In the genomic region with DNA sequence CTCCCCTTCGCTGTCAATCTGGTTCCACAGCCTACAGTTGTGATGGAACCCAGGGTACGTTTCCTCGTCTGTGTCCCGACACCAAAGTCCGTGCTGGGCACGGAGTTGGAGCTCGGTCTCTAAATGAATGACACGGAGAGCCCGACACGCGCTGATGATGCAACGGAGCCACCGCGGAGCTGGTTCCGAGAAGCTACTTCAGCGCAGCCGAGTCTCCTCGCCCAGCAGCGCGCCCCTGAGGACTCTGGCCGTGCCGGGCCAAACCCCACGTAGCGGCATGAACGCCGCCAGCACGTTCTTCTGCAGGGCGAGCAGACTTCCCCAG, we compare ENCODE assay signal across 8 mouse cellular contexts. TPM values are rescaled to one million over a fixed set of nuclear protein-coding genes. Genes with fewer than 3 reads are reported as not detected.
A peak's percentile ranks its signal among the peaks of the same experiment; 100 is the strongest.
DNase-seq lines count a peak whose midpoint lies in the region; ATAC-seq and TF ChIP-seq lines count a peak whose summit lies in the region.

No protein-coding gene starts in this region.

- peaks cover 13% of the 10 kb centered on the region for H3K4me1 ChIP-seq in kidney, embryonic 15.5 days
- H3K4me1 ChIP-seq in cortical plate, adult 2 months (ENCODE audit: control insufficient read depth, insufficient read depth, low read length): no peaks in the 10 kb centered on the region; the same call in 1 of the 2 replicates
- H3K4me1 ChIP-seq in hindbrain, postnatal 0 days (ENCODE audit: insufficient read depth, low read length): peaks cover 4% of the 10 kb centered on the region
- peaks cover 24% of the 10 kb centered on the region for H3K4me1 ChIP-seq in midbrain, embryonic 15.5 days

- no peaks in the 10 kb centered on the region for H3K9me3 ChIP-seq in kidney, embryonic 15.5 days (replicated peaks)
- no peaks in the 10 kb centered on the region for H3K9me3 ChIP-seq in hindbrain, postnatal 0 days (ENCODE audit: low read length)
- no peaks in the 10 kb centered on the region for H3K9me3 ChIP-seq in midbrain, embryonic 15.5 days

- peak overlapping the region; percentile 92 for H3K4me3 ChIP-seq in kidney, embryonic 15.5 days (replicated peaks)
- H3K4me3 ChIP-seq in cortical plate, adult 2 months (ENCODE audit: insufficient read depth, low read length): peak overlapping the region; percentile 76
- H3K4me3 ChIP-seq in hindbrain, postnatal 0 days (ENCODE audit: low read length): peak overlapping the region; percentile 98
- H3K4me3 ChIP-seq in midbrain, embryonic 15.5 days: peak overlapping the region; percentile 82

- peak overlapping the region; percentile 80 for H3K27ac ChIP-seq in kidney, embryonic 15.5 days
- peak overlapping the region; percentile 73; the same call in 1 of the 2 replicates for H3K27ac ChIP-seq in cortical plate, adult 2 months (ENCODE audit: insufficient read depth, low read length)
- peak overlapping the region; percentile 85 for H3K27ac ChIP-seq in hindbrain, postnatal 0 days
- H3K27ac ChIP-seq in midbrain, embryonic 15.5 days: peak overlapping the region; percentile 81

- H3K9ac ChIP-seq in kidney, embryonic 15.5 days: peak overlapping the region; percentile 89
- H3K9ac ChIP-seq in hindbrain, postnatal 0 days (replicated peaks; ENCODE audit: low read length): peak overlapping the region; percentile 84
- H3K9ac ChIP-seq in midbrain, embryonic 15.5 days: peak overlapping the region; percentile 79

- no peak for TF ChIP-seq POLR2A in cortical plate, adult 2 months (IDR thresholded peaks at IDR 0.05; ENCODE audit: extremely low read depth, insufficient read depth, low read length)

- ATAC-seq in kidney, embryonic 15.5 days (replicated peaks; ENCODE audit: low FRiP score): no peak
- ATAC-seq in hindbrain, postnatal 0 days: no peak; the same call in 1 of the 2 replicates
- ATAC-seq in midbrain, embryonic 15.5 days (replicated peaks): no peak; the same call in 1 of the 2 replicates

- H3K27me3 ChIP-seq in kidney, embryonic 15.5 days: peaks cover 5% of the 10 kb centered on the region; the same call in 1 of the 2 replicates
- no peaks in the 10 kb centered on the region for H3K27me3 ChIP-seq in hindbrain, postnatal 0 days (ENCODE audit: insufficient read depth, low read length)
- no peaks in the 10 kb centered on the region for H3K27me3 ChIP-seq in midbrain, embryonic 15.5 days (replicated peaks)

- TF ChIP-seq CTCF in cortical plate, adult 2 months (IDR thresholded peaks at IDR 0.05; ENCODE audit: extremely low read depth, insufficient read depth, low read length): no peak
- no peak for TF ChIP-seq CTCF in hindbrain, postnatal 0 days (IDR thresholded peaks at IDR 0.05; ENCODE audit: low read depth)

- WGBS in kidney, embryonic 15.5 days: under 1% methylated on average over 28 of the region's 28 CpGs
- under 1% methylated on average over 28 of the region's 28 CpGs for WGBS in hindbrain, postnatal 0 days
- under 1% methylated on average over 28 of the region's 28 CpGs for WGBS in midbrain, embryonic 15.5 days

- H3K36me3 ChIP-seq in kidney, embryonic 15.5 days: peaks cover 4% of the 10 kb centered on the region; the same call in 1 of the 2 replicates
- no peaks in the 10 kb centered on the region for H3K36me3 ChIP-seq in hindbrain, postnatal 0 days (ENCODE audit: insufficient read depth, low read length)
- H3K36me3 ChIP-seq in midbrain, embryonic 15.5 days (replicated peaks): no peaks in the 10 kb centered on the region

- peak overlapping the region; percentile 69 for H3K4me2 ChIP-seq in kidney, embryonic 15.5 days
- peak overlapping the region; percentile 91 for H3K4me2 ChIP-seq in hindbrain, postnatal 0 days (ENCODE audit: low read depth, low read length)
- peak overlapping the region; percentile 92 for H3K4me2 ChIP-seq in midbrain, embryonic 15.5 days

- DNase-seq in kidney, adult 8-10 months: no peak
- no peak for DNase-seq in hindbrain, postnatal 0 days (ENCODE audit: low spot score)
- DNase-seq in spleen, postnatal 4 days (ENCODE audit: low spot score in 2 of 2): no peak
- no peak for DNase-seq in spleen, adult 12 weeks (ENCODE audit: low spot score)
- no peak for DNase-seq in thymus, postnatal 0 days (ENCODE audit: low spot score)

RNA-seq across cellular contexts. Expression of a gene that starts 0.3 kb away (rescaled TPM):
- polyA plus RNA-seq in kidney, embryonic 15.5 days (2015; fragmentation: Nextera tagmentation; extraction: Ambion mirVana): 137 and 139 TPM in 2 replicates
- 55.6 and 55.8 TPM in 2 replicates for polyA plus RNA-seq in cortical plate, adult 2 months (2012; rRNA removed)
- total RNA-seq in hindbrain, postnatal 0 days (2014; rRNA removed): 72.8 and 75.5 TPM in 2 replicates
- 123 and 129 TPM in 2 replicates for polyA plus RNA-seq in hindbrain, postnatal 0 days (2015; fragmentation: Nextera tagmentation; extraction: Ambion mirVana)
- polyA plus RNA-seq in midbrain, embryonic 15.5 days (2015; fragmentation: Nextera tagmentation; extraction: Ambion mirVana): 149 and 154 TPM in 2 replicates
- polyA plus RNA-seq in thymus, postnatal 0 days (2015; fragmentation: Nextera tagmentation; extraction: Ambion mirVana): 122 and 141 TPM in 2 replicates

RNA-seq across cellular contexts. Expression of a gene that starts 22.4 kb away (rescaled TPM):
- 0.47 TPM in 1 of 2 replicates, not detected in the other for polyA plus RNA-seq in kidney, embryonic 15.5 days (2015; fragmentation: Nextera tagmentation; extraction: Ambion mirVana)
- polyA plus RNA-seq in cortical plate, adult 2 months (2012; rRNA removed): 0.42 TPM in 1 of 2 replicates, not detected in the other
- not detected in 2 replicates for total RNA-seq in hindbrain, postnatal 0 days (2014; rRNA removed)
- polyA plus RNA-seq in hindbrain, postnatal 0 days (2015; fragmentation: Nextera tagmentation; extraction: Ambion mirVana): 0.49 and 0.91 TPM in 2 replicates
- polyA plus RNA-seq in midbrain, embryonic 15.5 days (2015; fragmentation: Nextera tagmentation; extraction: Ambion mirVana): 0.40 and 0.80 TPM in 2 replicates
- polyA plus RNA-seq in thymus, postnatal 0 days (2015; fragmentation: Nextera tagmentation; extraction: Ambion mirVana): 0.39 and 0.90 TPM in 2 replicates

RNA-seq across cellular contexts. Expression of a gene that starts 23.6 kb away (rescaled TPM):
- polyA plus RNA-seq in kidney, embryonic 15.5 days (2015; fragmentation: Nextera tagmentation; extraction: Ambion mirVana): 0.57 and 1.1 TPM in 2 replicates
- polyA plus RNA-seq in cortical plate, adult 2 months (2012; rRNA removed): 0.44 and 0.45 TPM in 2 replicates
- 0.89 and 1.7 TPM in 2 replicates for total RNA-seq in hindbrain, postnatal 0 days (2014; rRNA removed)
- 0.79 and 0.89 TPM in 2 replicates for polyA plus RNA-seq in hindbrain, postnatal 0 days (2015; fragmentation: Nextera tagmentation; extraction: Ambion mirVana)
- polyA plus RNA-seq in midbrain, embryonic 15.5 days (2015; fragmentation: Nextera tagmentation; extraction: Ambion mirVana): 1.3 and 1.8 TPM in 2 replicates
- not detected in 2 replicates for polyA plus RNA-seq in thymus, postnatal 0 days (2015; fragmentation: Nextera tagmentation; extraction: Ambion mirVana)
